Mouse (Mus musculus) CH12.LX (cell line): ENCODE measurements around the gene Scarb1.

Source experiments
- POLR2A ChIP-seq: IDR thresholded peaks from 2 replicates; pipeline ENCODE4 v1.6.1; 2011; ENCODE audit warnings: low read depth, mild to moderate bottlenecking, improper control_type of control experiment, low read length
- TBP ChIP-seq: conservative IDR thresholded peaks from 2 replicates; pipeline ENCODE4 v1.6.1; 2011; ENCODE audit warnings: low read depth, low read length, improper control_type of control experiment

- TF ChIP-seq POLR2A (no peak), TBP (no peak)
Measured at GRCm38 (mm10) chr5:125233478-125233877, 107.4 kb downstream of the Scarb1 start.
